18 mouse cellular contexts compared by ENCODE assay signal in genomic region chr4:155011312-155012025, GRCm38 (mm10). TPM values are rescaled to one million over a fixed set of nuclear protein-coding genes. Genes with fewer than 3 reads are reported as not detected.
A peak's percentile ranks its signal among the peaks of the same experiment; 100 is the strongest.
DNase-seq lines count a peak whose midpoint lies in the region; ATAC-seq and TF ChIP-seq lines count a peak whose summit lies in the region.
"Had no signal": no experiment of that assay in that cellular context is flagged by ENCODE, and none has a peak within 500 bp of the region (broad histone marks: within the 10 kb centered on the region; RNA-seq: fewer than 3 reads in every experiment).

No protein-coding gene starts in this region.

- TF ChIP-seq EP300 in lung, postnatal 0 days (IDR thresholded peaks at IDR 0.05) = no peak

- H3K9ac ChIP-seq in hindbrain, embryonic 16.5 days (ENCODE audit: low read depth, low read length) = no peak overlapping the region
- no peak overlapping the region for H3K9ac ChIP-seq in hindbrain, embryonic 11.5 days (ENCODE audit: low read depth, low read length)
- no peak overlapping the region for H3K9ac ChIP-seq in lung, postnatal 0 days (replicated peaks; ENCODE audit: low read depth)
- H3K9ac ChIP-seq: hindbrain, embryonic 12.5 days; liver, embryonic 14.5 days had no signal

- no peaks in the 10 kb centered on the region for H3K36me3 ChIP-seq in hindbrain, embryonic 16.5 days (ENCODE audit: control insufficient read depth, insufficient read depth, low read length)
- no peaks in the 10 kb centered on the region for H3K36me3 ChIP-seq in hindbrain, embryonic 11.5 days (ENCODE audit: control insufficient read depth, insufficient read depth, low read length)
- H3K36me3 ChIP-seq in limb, embryonic 10.5 days = no peaks in the 10 kb centered on the region
- H3K36me3 ChIP-seq in lung, postnatal 0 days (ENCODE audit: insufficient read depth, low read length) = no peaks in the 10 kb centered on the region
- H3K36me3 ChIP-seq: heart, embryonic 10.5 days; hindbrain, embryonic 12.5 days had no signal

- no peak for ATAC-seq in hindbrain, embryonic 16.5 days
- ATAC-seq in hindbrain, embryonic 11.5 days (ENCODE audit: low FRiP score) = no peak
- ATAC-seq in lung, postnatal 0 days = no peak

- no peak for DNase-seq in hindbrain, embryonic 11.5 days (ENCODE audit: low spot score)
- DNase-seq in right cerebral cortex, postnatal 4 days = peak; percentile 32
- no peak for DNase-seq in right cerebral cortex, postnatal 14 days
- DNase-seq in cerebellum, adult 9-11 months = peak; percentile 81
- DNase-seq in limb, embryonic 10.5 days (ENCODE audit: low spot score) = no peak
- no peak for DNase-seq in lung, postnatal 0 days (ENCODE audit: low spot score)
- no peak for DNase-seq in testis, postnatal 14 days (ENCODE audit: low spot score)
- DNase-seq: B cell, adult 2 months; embryo, embryonic 11 days; kidney, adult 8-10 months; kidney, postnatal 25 days; midbrain, embryonic 14.5 days; thymus, postnatal 36 days had no signal

- no peak for TF ChIP-seq CTCF in lung, postnatal 0 days (IDR thresholded peaks at IDR 0.05)

- H3K4me3 ChIP-seq in hindbrain, embryonic 16.5 days (ENCODE audit: low read length) = no peak overlapping the region
- H3K4me3 ChIP-seq in hindbrain, embryonic 11.5 days (ENCODE audit: low read depth, low read length) = no peak overlapping the region
- H3K4me3 ChIP-seq in limb, embryonic 10.5 days = no peak overlapping the region
- H3K4me3 ChIP-seq in lung, postnatal 0 days (ENCODE audit: low read depth, low read length) = no peak overlapping the region
- H3K4me3 ChIP-seq: heart, embryonic 10.5 days; hindbrain, embryonic 12.5 days had no signal

- H3K4me2 ChIP-seq in hindbrain, embryonic 16.5 days (ENCODE audit: low read length) = no peak overlapping the region
- H3K4me2 ChIP-seq in hindbrain, embryonic 11.5 days (replicated peaks; ENCODE audit: low read depth, low read length) = no peak overlapping the region
- H3K4me2 ChIP-seq in lung, postnatal 0 days (replicated peaks; ENCODE audit: low read depth, low read length) = no peak overlapping the region
- H3K4me2 ChIP-seq: hindbrain, embryonic 12.5 days had no signal

- H3K4me1 ChIP-seq in hindbrain, embryonic 16.5 days (ENCODE audit: control insufficient read depth, insufficient read depth, low read depth, low read length) = peaks cover 15% of the 10 kb centered on the region; the same call in 1 of the 2 replicates
- H3K4me1 ChIP-seq in hindbrain, embryonic 11.5 days (replicated peaks; ENCODE audit: control insufficient read depth, insufficient read depth, low read length) = peaks cover 2% of the 10 kb centered on the region; the same call in 1 of the 2 replicates
- H3K4me1 ChIP-seq in limb, embryonic 10.5 days = peaks cover 48% of the 10 kb centered on the region
- H3K4me1 ChIP-seq in lung, postnatal 0 days (ENCODE audit: insufficient read depth, low read depth, low read length) = no peaks in the 10 kb centered on the region

- no peaks in the 10 kb centered on the region for H3K27me3 ChIP-seq in hindbrain, embryonic 16.5 days (replicated peaks; ENCODE audit: control insufficient read depth, insufficient read depth, low read length)
- H3K27me3 ChIP-seq in hindbrain, embryonic 11.5 days (ENCODE audit: control insufficient read depth, insufficient read depth, low read length) = no peaks in the 10 kb centered on the region
- H3K27me3 ChIP-seq in limb, embryonic 10.5 days (ENCODE audit: low read depth, poor library complexity, severe bottlenecking) = no peaks in the 10 kb centered on the region
- H3K27me3 ChIP-seq in lung, postnatal 0 days (replicated peaks; ENCODE audit: insufficient read depth, low read length) = no peaks in the 10 kb centered on the region

- WGBS in hindbrain, embryonic 16.5 days = 76% methylated on average over 8 of the region's 8 CpGs
- 86% methylated on average over 8 of the region's 8 CpGs for WGBS in hindbrain, embryonic 11.5 days
- WGBS in limb, embryonic 10.5 days = 77% methylated on average over 8 of the region's 8 CpGs
- 71% methylated on average over 8 of the region's 8 CpGs for WGBS in lung, postnatal 0 days

- no peaks in the 10 kb centered on the region for H3K9me3 ChIP-seq in hindbrain, embryonic 16.5 days (ENCODE audit: control insufficient read depth, low read length)
- no peaks in the 10 kb centered on the region for H3K9me3 ChIP-seq in hindbrain, embryonic 11.5 days (ENCODE audit: control insufficient read depth, low read length)
- no peaks in the 10 kb centered on the region for H3K9me3 ChIP-seq in limb, embryonic 10.5 days (replicated peaks)
- H3K9me3 ChIP-seq in lung, postnatal 0 days (ENCODE audit: low read length) = no peaks in the 10 kb centered on the region
- H3K9me3 ChIP-seq: heart, embryonic 10.5 days; hindbrain, embryonic 12.5 days had no signal

- peak overlapping the region; percentile 49; the same call in 1 of the 2 replicates for H3K27ac ChIP-seq in hindbrain, embryonic 16.5 days (ENCODE audit: low read depth, low read length)
- H3K27ac ChIP-seq in hindbrain, embryonic 11.5 days (ENCODE audit: low read depth, low read length) = no peak overlapping the region
- peak overlapping the region; percentile 26 for H3K27ac ChIP-seq in limb, embryonic 10.5 days
- H3K27ac ChIP-seq in lung, postnatal 0 days (ENCODE audit: low read length) = no peak overlapping the region
- H3K27ac ChIP-seq: heart, embryonic 10.5 days; hindbrain, embryonic 12.5 days; liver, embryonic 14.5 days had no signal

RNA-seq across cellular contexts. Expression of gene Plch2, which starts 45.1 kb away (rescaled TPM):
- polyA plus RNA-seq in hindbrain, embryonic 16.5 days (2015; fragmentation: Nextera tagmentation; extraction: Ambion mirVana) = 17.0 and 19.5 TPM in 2 replicates
- polyA plus RNA-seq in hindbrain, embryonic 11.5 days (2014; fragmentation: Nextera tagmentation; extraction: Ambion mirVana) = 1.5 and 2.1 TPM in 2 replicates
- polyA plus RNA-seq in limb, embryonic 10.5 days (2016; fragmentation: Nextera tagmentation; extraction: Ambion mirVana) = 1.5 and 1.8 TPM in 2 replicates
- 4.6 and 5.5 TPM in 2 replicates for polyA plus RNA-seq in lung, postnatal 0 days (2015; fragmentation: Nextera tagmentation; extraction: Ambion mirVana)

RNA-seq across cellular contexts. Expression of gene Pank4, which starts 47.5 kb away (rescaled TPM):
- 37.8 and 39.5 TPM in 2 replicates for polyA plus RNA-seq in hindbrain, embryonic 16.5 days (2015; fragmentation: Nextera tagmentation; extraction: Ambion mirVana)
- polyA plus RNA-seq in hindbrain, embryonic 11.5 days (2014; fragmentation: Nextera tagmentation; extraction: Ambion mirVana) = 31.5 and 37.4 TPM in 2 replicates
- 45.8 and 56.5 TPM in 2 replicates for polyA plus RNA-seq in limb, embryonic 10.5 days (2016; fragmentation: Nextera tagmentation; extraction: Ambion mirVana)
- 20.5 and 23.0 TPM in 2 replicates for polyA plus RNA-seq in lung, postnatal 0 days (2015; fragmentation: Nextera tagmentation; extraction: Ambion mirVana)

RNA-seq across cellular contexts. Expression of gene Hes5, which starts 50.7 kb away (rescaled TPM):
- polyA plus RNA-seq in hindbrain, embryonic 16.5 days (2015; fragmentation: Nextera tagmentation; extraction: Ambion mirVana) = 146 and 167 TPM in 2 replicates
- 159 and 269 TPM in 2 replicates for polyA plus RNA-seq in hindbrain, embryonic 11.5 days (2014; fragmentation: Nextera tagmentation; extraction: Ambion mirVana)
- 0.33 and 1.1 TPM in 2 replicates for polyA plus RNA-seq in limb, embryonic 10.5 days (2016; fragmentation: Nextera tagmentation; extraction: Ambion mirVana)
- polyA plus RNA-seq in lung, postnatal 0 days (2015; fragmentation: Nextera tagmentation; extraction: Ambion mirVana) = 0.10 TPM in 1 of 2 replicates, not detected in the other
- polyA plus RNA-seq: heart, postnatal 0 days had no signal

RNA-seq across cellular contexts. Expression of gene Pex10, which starts 55.3 kb away (rescaled TPM):
- 20.6 and 21.1 TPM in 2 replicates for polyA plus RNA-seq in hindbrain, embryonic 16.5 days (2015; fragmentation: Nextera tagmentation; extraction: Ambion mirVana)
- polyA plus RNA-seq in hindbrain, embryonic 11.5 days (2014; fragmentation: Nextera tagmentation; extraction: Ambion mirVana) = 5.6 and 7.8 TPM in 2 replicates
- polyA plus RNA-seq in limb, embryonic 10.5 days (2016; fragmentation: Nextera tagmentation; extraction: Ambion mirVana) = 23.8 and 26.0 TPM in 2 replicates
- polyA plus RNA-seq in lung, postnatal 0 days (2015; fragmentation: Nextera tagmentation; extraction: Ambion mirVana) = 17.5 and 19.4 TPM in 2 replicates

Comparison
In these comparisons a context has a peak if more than half of its experiments do, and no peak if none do; other contexts are left out.
1. H3K27ac ChIP-seq: peak in hindbrain, embryonic 16.5 days (single experiment) and limb, embryonic 10.5 days (single experiment); none in hindbrain, embryonic 11.5 days (single experiment) and lung, postnatal 0 days (single experiment).
2. DNase-seq: peak in right cerebral cortex, postnatal 4 days (single experiment) and cerebellum, adult 9-11 months (single experiment); none in hindbrain, embryonic 11.5 days (single experiment), right cerebral cortex, postnatal 14 days (single experiment), limb, embryonic 10.5 days (single experiment), lung, postnatal 0 days (single experiment) and testis, postnatal 14 days (single experiment).
3. RNA of gene Hes5, which starts 50.7 kb away (polyA plus RNA-seq): 146 to 167 TPM in hindbrain, embryonic 16.5 days and 159 to 269 TPM in hindbrain, embryonic 11.5 days; 0.33 to 1.1 TPM in limb, embryonic 10.5 days and 0.10 TPM in lung, postnatal 0 days; every median in the first group is over 10 times any median in the second.